Mouse (Mus musculus): ENCODE measurements around the gene Pmpca. TPM values are rescaled to one million over a fixed set of nuclear protein-coding genes. Genes with fewer than 3 reads are reported as not detected.

The Pmpca gene
- total and polyA plus RNA-seq, 3 experiments, result 79.3 to 148 (median 144) TPM

DNA sequence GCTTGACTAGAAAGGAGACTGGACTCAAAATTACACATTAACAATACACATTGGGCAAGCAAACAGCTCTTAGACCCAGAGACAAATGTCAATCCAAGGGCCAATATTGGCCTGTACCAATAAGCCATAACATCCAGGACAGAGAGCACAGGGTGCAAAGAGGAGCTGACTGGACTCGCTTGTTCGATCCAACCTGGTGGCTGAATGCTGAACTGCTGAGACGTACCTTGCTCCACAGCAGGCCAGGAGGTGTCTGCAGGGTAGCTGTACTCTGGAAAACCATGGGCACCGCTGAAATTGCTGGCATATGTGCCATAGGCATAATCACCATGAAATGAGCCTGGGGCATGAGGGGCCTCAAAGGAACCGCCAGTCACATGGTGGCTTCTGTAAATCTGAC, 40.7 kb downstream of the Pmpca start:
- no peak for DNase-seq

DNA sequence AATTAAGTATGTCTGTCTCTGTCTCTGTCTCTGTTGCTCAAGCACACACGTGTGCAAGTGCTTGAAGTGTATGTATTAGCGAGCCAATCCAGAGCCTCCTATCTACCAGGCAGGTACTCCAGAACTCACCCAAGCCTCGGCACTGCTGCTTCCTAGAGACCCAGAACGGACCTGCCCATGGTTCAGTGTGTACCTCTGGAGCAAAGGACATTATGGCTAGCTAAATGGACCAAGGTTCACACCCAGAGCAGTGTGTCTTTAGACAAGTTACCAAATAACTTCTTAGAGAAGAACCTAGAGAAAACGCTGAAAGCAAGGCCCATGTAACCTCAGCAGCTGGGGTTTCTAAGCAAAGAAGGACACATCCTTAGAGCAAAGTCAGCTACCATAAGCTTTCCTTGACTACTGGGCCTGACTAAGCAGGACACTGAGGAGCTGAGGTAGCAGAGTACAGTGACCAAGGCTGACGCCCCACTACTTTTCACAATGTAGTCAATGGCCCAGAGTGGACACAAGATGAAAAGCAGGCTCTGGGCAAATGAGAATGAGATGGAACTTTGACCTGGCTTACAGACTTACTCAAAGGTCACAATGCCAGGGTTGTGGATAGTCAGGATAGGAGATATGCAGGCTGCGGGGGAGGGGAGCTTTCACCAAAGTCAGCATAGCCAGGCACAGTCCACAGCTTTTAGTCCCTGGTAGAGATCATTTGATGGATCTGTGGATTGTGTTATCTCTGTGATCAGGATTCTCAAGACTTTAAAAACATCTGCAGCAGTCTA, 45.8 kb downstream of the Pmpca start:
- DNase-seq, result no peak

DNA sequence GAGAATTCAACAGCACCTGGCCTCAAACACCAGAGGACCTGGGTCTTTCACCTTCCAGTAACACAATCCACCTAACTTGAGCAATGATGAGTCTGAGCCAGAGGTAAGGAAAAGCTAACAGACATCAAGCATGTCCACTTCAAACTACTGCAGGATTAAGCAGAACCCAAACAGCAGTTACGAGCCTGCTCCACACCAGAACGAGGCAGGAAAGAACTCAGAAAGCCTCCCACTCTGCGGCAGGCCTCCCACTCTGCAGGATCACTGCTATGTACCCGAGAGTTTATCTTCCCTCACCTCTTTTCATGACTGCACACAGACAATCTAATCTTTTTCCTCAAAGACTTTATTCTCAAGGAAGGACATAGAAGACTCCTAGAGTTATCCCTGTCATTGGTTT, 48.1 kb downstream of the Pmpca start:
- DNase-seq, result no peak

DNA sequence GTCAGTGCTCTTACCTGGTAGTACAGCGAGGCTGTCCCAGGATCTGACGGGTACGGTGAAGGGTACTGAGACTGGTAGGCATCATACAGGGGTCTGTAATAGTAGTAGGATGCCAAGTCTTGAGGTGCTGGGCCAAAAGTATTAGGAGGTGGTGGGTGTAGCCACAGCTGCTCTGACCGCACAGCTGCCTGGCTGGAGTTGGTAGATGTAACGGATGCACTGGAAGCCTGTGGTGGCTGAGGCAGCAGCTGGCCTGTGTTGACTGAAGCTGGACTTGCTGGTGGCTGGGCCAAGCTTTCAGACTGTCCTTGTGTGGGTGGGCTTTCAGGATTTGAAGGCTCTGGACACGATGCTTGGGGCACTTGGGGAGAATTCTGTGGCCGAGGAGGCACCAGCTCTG, 49.2 kb downstream of the Pmpca start:
- no peak for DNase-seq

DNA sequence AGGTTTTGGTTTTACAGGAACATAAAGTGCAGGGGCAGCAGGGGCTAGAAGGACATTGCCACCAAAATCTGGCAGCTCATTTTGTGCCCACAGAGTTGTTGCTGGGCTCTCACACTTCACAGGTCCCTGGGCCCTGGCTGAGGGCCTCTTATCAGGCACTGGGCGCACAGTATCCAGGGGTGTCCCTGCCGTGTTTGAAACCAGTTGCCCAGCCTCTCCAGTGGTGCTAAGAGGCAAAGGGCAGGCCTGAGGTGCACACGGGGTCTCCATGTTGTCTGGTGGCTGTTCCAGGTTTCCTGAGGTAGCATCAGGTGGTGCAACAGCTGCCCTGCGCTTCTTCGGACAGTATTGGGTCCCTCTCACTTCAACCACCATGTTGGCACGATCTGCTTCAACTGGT, 50.5 kb downstream of the Pmpca start:
- DNase-seq, result no peak

DNA sequence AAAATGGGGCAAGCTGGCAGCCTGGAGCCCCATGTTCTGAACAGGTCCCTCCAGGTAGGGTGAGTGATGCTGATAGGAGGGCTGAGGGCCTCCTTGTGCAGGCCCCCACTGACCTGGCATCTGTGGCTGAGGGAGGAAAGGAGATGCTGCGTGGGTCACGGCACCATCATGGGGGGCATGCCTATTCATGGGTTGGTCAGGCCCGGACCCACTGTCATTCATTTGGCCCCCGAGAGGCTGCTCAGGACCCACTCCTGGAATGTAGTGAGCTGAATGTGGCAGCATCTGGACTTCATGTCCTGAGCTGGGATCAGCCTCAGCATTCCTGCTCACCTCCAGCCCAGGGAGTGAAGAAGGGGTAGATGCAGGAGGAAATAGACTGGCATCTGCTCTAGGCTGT, 52.1 kb downstream of the Pmpca start:
- no peak for DNase-seq

DNA sequence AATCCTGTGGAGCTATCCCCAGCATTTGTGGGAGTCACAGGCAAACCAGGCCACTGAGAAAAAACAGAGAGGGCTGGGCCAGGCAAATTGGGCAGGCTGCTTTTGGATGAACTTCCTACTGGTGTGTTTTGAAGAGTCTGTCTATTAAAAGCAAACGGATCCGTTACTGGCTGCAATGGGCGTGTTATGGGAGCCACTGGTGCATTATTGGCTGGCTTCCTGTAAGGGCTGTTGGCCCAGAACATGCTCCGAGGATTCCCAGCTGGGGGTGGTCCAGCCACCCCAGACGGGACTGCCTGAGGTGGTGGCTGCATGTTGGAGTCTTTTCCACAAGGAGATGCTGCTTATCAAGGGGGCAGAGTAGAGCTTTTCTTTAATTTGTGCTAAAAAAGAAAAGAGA, 52.5 kb downstream of the Pmpca start:
- no peak for DNase-seq

DNA sequence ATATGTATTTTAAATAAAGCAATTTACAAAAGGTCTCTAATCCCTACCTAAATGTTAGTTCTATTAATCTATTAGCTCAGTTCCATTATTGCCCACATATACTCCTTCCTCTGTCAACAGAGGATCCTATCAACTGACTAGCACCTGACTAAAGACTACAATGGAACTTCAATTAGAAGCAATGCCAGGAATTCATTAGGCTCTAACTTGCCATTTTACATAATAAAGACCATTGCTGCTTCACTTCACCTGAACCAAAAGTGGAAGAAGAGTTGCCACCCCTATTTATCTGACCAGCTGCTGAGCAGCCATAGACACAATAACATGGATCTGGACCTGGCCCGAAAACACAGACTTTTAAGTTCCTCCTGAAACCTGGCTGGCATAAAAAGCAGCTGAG, 53.7 kb downstream of the Pmpca start:
- no peak for DNase-seq

DNA sequence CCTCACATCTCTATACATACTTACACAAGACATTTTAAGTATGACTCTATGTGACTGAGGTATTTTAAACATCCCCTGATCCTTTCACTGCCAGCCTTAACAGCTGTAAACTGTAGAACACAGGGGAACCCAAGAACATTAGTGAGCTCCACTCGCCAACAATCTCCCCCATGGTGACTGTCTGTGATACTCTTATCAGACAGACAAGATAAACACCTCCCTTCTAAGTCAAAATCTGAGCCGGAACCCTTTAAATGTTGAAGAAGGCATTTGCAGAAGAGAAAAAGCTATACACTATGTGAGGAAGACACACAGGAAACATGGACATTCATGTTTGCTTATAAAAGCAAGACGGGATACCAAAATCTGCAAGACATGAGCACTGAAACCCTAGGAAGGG, 54.7 kb downstream of the Pmpca start:
- no peak for DNase-seq

DNA sequence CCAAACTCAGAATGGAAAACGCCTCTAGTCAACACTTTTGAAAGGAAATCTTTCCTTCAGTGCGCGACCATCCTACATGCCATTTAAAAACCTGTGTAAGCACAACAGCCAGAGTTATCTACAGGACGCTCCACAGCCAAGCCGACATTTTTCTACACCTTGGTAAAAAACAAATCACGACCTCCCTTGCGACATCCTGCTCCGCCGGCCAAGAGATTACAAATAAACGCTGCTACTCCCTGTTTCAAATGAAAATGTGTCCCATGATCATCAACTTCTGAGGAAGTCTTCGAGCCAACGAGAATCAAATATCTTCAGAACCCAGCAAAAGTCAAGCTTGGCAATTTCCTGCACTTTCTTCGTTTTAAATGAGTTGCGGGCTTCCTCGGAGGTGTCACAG, 55.2 kb downstream of the Pmpca start:
- DNase-seq, result peak; percentile 54

DNA sequence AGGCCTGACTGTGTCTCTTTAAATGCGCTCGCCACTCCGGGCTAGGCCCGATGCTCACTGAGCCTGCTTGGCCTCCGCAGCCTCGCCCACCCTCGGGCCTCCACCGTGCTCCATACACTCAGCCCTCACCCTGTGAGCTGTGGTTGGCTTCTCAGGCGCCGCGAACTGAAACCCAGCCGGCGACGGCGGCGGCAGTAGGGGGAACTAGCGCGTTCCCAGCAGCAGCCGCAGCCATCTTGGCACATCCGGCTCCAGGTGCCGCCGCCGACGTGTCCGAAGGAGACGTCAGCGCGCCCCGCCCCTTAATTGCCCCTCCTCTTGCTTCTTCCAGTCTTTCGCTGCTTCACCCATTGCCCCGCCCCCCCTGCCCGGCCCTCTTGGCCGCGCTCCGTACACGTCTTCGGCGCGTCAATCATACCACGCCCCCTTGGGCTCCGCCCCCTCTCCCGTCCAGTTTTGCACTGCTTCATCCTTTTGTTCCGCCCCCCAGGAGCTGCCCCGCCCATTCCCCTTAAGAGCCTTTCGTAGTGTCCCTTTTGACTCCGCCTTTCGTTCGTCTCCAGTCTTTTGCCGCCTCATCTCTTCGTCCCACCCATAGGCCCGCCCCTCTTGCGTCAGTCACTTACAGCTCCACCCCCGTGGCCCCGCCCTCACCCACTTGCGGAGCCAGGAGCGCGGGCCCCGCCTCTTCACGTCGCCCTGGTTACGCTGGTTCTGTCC, 56.0 kb downstream of the Pmpca start, which contains the start of gene Sec16a:
Gene Sec16a, minus strand, starts transcription at position 271 of the 720 bp plus-strand sequence.
- peak; percentile 100 for DNase-seq

DNA sequence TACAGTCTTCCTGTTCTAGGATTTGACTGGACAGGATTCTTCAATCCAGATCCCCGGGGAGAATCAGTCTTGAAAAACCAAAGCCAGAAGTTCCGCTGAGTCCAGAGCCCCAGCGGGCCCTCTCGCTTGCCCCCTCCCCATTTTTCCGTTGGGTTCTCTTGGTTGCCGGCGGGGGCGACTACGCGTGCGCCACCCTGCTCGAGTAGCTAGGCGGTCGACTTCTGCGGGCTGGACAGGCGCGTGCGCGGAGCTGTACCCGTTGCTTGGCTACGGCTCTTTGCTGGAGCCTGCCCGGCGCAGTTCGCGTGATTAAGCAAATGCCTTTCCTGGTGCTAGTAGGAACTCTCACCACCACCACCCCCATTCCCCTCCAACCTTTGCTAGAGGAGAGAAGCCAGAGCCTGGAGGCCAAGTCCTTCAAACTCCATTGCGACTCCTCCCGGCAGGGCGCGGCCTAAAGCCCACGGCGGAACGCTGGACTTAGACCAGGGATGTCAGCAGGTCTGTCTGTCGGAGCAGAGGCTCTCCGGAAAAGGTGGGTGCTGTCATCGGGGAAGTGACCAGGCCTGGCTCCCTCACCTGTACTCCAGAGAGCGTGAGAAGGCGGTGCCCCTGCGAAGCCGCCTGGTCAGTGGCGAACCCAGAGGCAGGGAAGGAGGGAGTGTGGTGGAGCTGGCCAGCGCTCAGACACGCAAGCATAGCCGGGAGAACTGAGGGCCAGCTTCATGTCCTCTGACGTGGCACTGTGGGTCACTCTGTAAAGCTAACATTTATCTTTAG, 56.7 kb downstream of the Pmpca start:
- peak; percentile 97 for DNase-seq

DNA sequence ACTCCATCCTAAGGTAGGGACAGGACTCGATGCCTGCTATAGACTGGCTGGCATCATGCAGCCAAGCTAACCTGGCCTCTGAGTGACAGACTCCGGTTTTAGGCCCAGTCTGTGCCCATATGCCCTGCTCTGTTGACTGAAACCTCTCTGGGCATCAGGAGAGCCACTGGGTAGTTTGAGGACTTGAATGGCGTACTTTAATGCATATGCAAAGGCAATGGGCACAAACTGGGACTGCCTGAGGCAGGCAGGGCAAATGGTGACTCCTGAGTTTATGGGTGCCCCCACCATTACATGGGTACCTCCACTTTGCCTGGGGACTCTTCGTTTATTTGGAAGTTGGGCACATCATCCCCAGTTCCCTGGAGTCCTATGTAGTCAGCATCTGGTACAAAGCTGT, 57.5 kb downstream of the Pmpca start:
- peak; percentile 18 for DNase-seq

Other genes starting within 250 kb of the Pmpca start
- gene Lhx3, start 181.1 kb upstream of the Pmpca start, total RNA-seq (2021), result 1 to 10 TPM in 1 of 2 experiments, not detected in 1; 2.6 TPM
- gene Lhx3, start 181.1 kb upstream of the Pmpca start, polyA plus RNA-seq (2012; rRNA removed), result 0.84 and 1.4 TPM in 2 replicates
- 10 to 100 TPM; 16.6 to 22.5 TPM for gene Qsox2, start 151.8 kb upstream of the Pmpca start, total RNA-seq (2021)
- 24.3 and 25.4 TPM in 2 replicates for gene Qsox2, start 151.8 kb upstream of the Pmpca start, polyA plus RNA-seq (2012; rRNA removed)
- 1 to 10 TPM in 1 of 2 experiments, under 1 TPM in 1; 0.58 to 1.0 TPM for gene Ccdc187, start 94.8 kb upstream of the Pmpca start, total RNA-seq (2021)
- 0.51 and 0.83 TPM in 2 replicates for gene Ccdc187, start 94.8 kb upstream of the Pmpca start, polyA plus RNA-seq (2012; rRNA removed)
- 10 to 100 TPM in 1 of 2 experiments, 1 to 10 TPM in 1; 9.4 to 14.9 TPM for gene Gpsm1, start 73.8 kb upstream of the Pmpca start, total RNA-seq (2021)
- 20.0 and 24.1 TPM in 2 replicates for gene Gpsm1, start 73.8 kb upstream of the Pmpca start, polyA plus RNA-seq (2012; rRNA removed)
- 10 to 100 TPM; 20.6 to 25.6 TPM for gene Dnlz, start 37.2 kb upstream of the Pmpca start, total RNA-seq (2021)
- gene Dnlz, start 37.2 kb upstream of the Pmpca start, polyA plus RNA-seq (2012; rRNA removed), result 30.6 and 31.1 TPM in 2 replicates
- 1 to 10 TPM; 1.3 to 1.7 TPM for gene Card9, start 28.4 kb upstream of the Pmpca start, total RNA-seq (2021)
- gene Card9, start 28.4 kb upstream of the Pmpca start, polyA plus RNA-seq (2012; rRNA removed), result 4.9 and 5.0 TPM in 2 replicates
- gene Snapc4, start 8.7 kb upstream of the Pmpca start, total RNA-seq (2021), result 10 to 100 TPM; 19.1 to 23.3 TPM
- gene Snapc4, start 8.7 kb upstream of the Pmpca start, polyA plus RNA-seq (2012; rRNA removed), result 42.8 and 55.3 TPM in 2 replicates
- 100 to 1,000 TPM in 1 of 2 experiments, 10 to 100 TPM in 1; 95.6 to 121 TPM for gene Entr1, start within 50 bp of the Pmpca start, total RNA-seq (2021)
- gene Entr1, start within 50 bp of the Pmpca start, polyA plus RNA-seq (2012; rRNA removed), result 93.3 TPM in 2 replicates
- 10 to 100 TPM; 17.2 to 18.0 TPM for gene Inpp5e, start 19.9 kb downstream of the Pmpca start, total RNA-seq (2021)
- gene Inpp5e, start 19.9 kb downstream of the Pmpca start, polyA plus RNA-seq (2012; rRNA removed), result 35.2 and 36.2 TPM in 2 replicates
- 10 to 100 TPM; 46.4 to 70.8 TPM for gene Sec16a, start 55.9 kb downstream of the Pmpca start, total RNA-seq (2021)
- 70.1 and 84.9 TPM in 2 replicates for gene Sec16a, start 55.9 kb downstream of the Pmpca start, polyA plus RNA-seq (2012; rRNA removed)
- 10 to 100 TPM; 17.6 to 21.1 TPM for gene Notch1, start 127.3 kb downstream of the Pmpca start, total RNA-seq (2021)
- 37.1 and 49.2 TPM in 2 replicates for gene Notch1, start 127.3 kb downstream of the Pmpca start, polyA plus RNA-seq (2012; rRNA removed)
- 100 to 1,000 TPM in 1 of 2 experiments, 10 to 100 TPM in 1; 71.2 to 146 TPM for gene Egfl7, start 190.7 kb downstream of the Pmpca start, total RNA-seq (2021)
- gene Egfl7, start 190.7 kb downstream of the Pmpca start, polyA plus RNA-seq (2012; rRNA removed), result 355 and 444 TPM in 2 replicates
- gene Gm20532, start 197.3 kb downstream of the Pmpca start, total RNA-seq (2021), result not detected
- gene Gm20532, start 197.3 kb downstream of the Pmpca start, polyA plus RNA-seq (2012; rRNA removed), result not detected in 2 replicates
- 100 to 1,000 TPM; 469 to 591 TPM for gene Agpat2, start 215.1 kb downstream of the Pmpca start, total RNA-seq (2021)
- gene Agpat2, start 215.1 kb downstream of the Pmpca start, polyA plus RNA-seq (2012; rRNA removed), result 584 and 714 TPM in 2 replicates
- 10 to 100 TPM in 1 of 2 experiments, 1 to 10 TPM in 1; 6.9 to 15.7 TPM for gene Fam69b, start 239.1 kb downstream of the Pmpca start, total RNA-seq (2021)
- 21.8 and 33.4 TPM in 2 replicates for gene Fam69b, start 239.1 kb downstream of the Pmpca start, polyA plus RNA-seq (2012; rRNA removed)

Data from adrenal gland, adult 2 months (tissue).